Comparison of ENCODE assay signal across 21 mouse cellular contexts in genomic region chr11:105538421-105539210, GRCm38 (mm10). TPM values are rescaled to one million over a fixed set of nuclear protein-coding genes. Genes with fewer than 3 reads are reported as not detected.
A peak's percentile ranks its signal among the peaks of the same experiment; 100 is the strongest.
DNase-seq lines count a peak whose midpoint lies in the region; ATAC-seq and TF ChIP-seq lines count a peak whose summit lies in the region.
"Had no signal": no experiment of that assay in that cellular context is flagged by ENCODE, and none has a peak within 500 bp of the region (broad histone marks: within the 10 kb centered on the region; RNA-seq: fewer than 3 reads in every experiment).

No protein-coding gene starts in this region.

- H3K4me2 ChIP-seq in kidney, postnatal 0 days (ENCODE audit: low read length) = no peak overlapping the region
- H3K4me2 ChIP-seq: embryonic facial prominence, embryonic 13.5 days; forebrain, embryonic 12.5 days; heart, embryonic 13.5 days; hindbrain, embryonic 15.5 days had no signal

- no peak overlapping the region; the same call in 1 of the 2 replicates for H3K27ac ChIP-seq in kidney, postnatal 0 days
- H3K27ac ChIP-seq: embryonic facial prominence, embryonic 13.5 days; forebrain, embryonic 12.5 days; heart, adult 2 months; heart, embryonic 13.5 days; hindbrain, embryonic 15.5 days had no signal

- no peaks in the 10 kb centered on the region for H3K36me3 ChIP-seq in kidney, postnatal 0 days (ENCODE audit: insufficient read depth, low read length)
- H3K36me3 ChIP-seq: embryonic facial prominence, embryonic 13.5 days; forebrain, embryonic 12.5 days; heart, embryonic 13.5 days; hindbrain, embryonic 15.5 days had no signal

- no peak overlapping the region for H3K4me3 ChIP-seq in kidney, postnatal 0 days (replicated peaks; ENCODE audit: low read depth, low read length)
- H3K4me3 ChIP-seq: embryonic facial prominence, embryonic 13.5 days; forebrain, embryonic 12.5 days; heart, adult 2 months; heart, embryonic 13.5 days; hindbrain, embryonic 15.5 days had no signal

- no peak for TF ChIP-seq CTCF in kidney, postnatal 0 days (IDR thresholded peaks at IDR 0.05; ENCODE audit: low read depth)

- DNase-seq in kidney, adult 18-20 months = peak; percentile 80
- DNase-seq in kidney, adult 9 months = peak; percentile 94
- DNase-seq in kidney, postnatal 0 days (ENCODE audit: low spot score) = peak; percentile 37
- DNase-seq in kidney, postnatal 36 days = peak; percentile 80 to 92
- no peak for DNase-seq in heart, adult 9 months (ENCODE audit: low spot score in 2 of 2)
- no peak for DNase-seq in layer of hippocampus, adult 9-11 months
- no peak for DNase-seq in cerebellum, adult 18-20 months
- DNase-seq: adrenal gland, adult 2 months; adrenal gland, postnatal 36 days; cerebellum, adult 9-10 months; cerebellum, postnatal 25 days; forebrain, postnatal 0 days; gastrocnemius, postnatal 14 days; heart, adult 2 months; heart, postnatal 36 days had no signal

- H3K9me3 ChIP-seq in kidney, postnatal 0 days (replicated peaks; ENCODE audit: low read length) = no peaks in the 10 kb centered on the region
- H3K9me3 ChIP-seq: embryonic facial prominence, embryonic 13.5 days; forebrain, embryonic 12.5 days; heart, embryonic 13.5 days; hindbrain, embryonic 15.5 days had no signal

- 53% methylated on average over 7 of the region's 7 CpGs for WGBS in kidney, postnatal 0 days

- H3K27me3 ChIP-seq in kidney, postnatal 0 days (ENCODE audit: insufficient read depth, low read length) = no peaks in the 10 kb centered on the region
- H3K27me3 ChIP-seq: CH12.LX; embryonic facial prominence, embryonic 13.5 days; forebrain, embryonic 12.5 days; heart, embryonic 13.5 days; hindbrain, embryonic 15.5 days had no signal

- no peak overlapping the region for H3K9ac ChIP-seq in kidney, postnatal 0 days (ENCODE audit: low read depth, low read length)
- H3K9ac ChIP-seq: embryonic facial prominence, embryonic 13.5 days; forebrain, embryonic 12.5 days; forebrain, postnatal 0 days; heart, embryonic 13.5 days; hindbrain, embryonic 15.5 days had no signal

- no peaks in the 10 kb centered on the region for H3K4me1 ChIP-seq in kidney, postnatal 0 days (replicated peaks; ENCODE audit: insufficient read depth, low read length)
- H3K4me1 ChIP-seq: forebrain, embryonic 12.5 days; hindbrain, embryonic 15.5 days had no signal

- peak; percentile 86 for ATAC-seq in kidney, postnatal 0 days (replicated peaks; ENCODE audit: low FRiP score, low read depth)
- ATAC-seq in megakaryocyte, adult 5-6 weeks (ENCODE audit: poor library complexity, severe bottlenecking) = no peak
- ATAC-seq: forebrain, postnatal 0 days had no signal

RNA-seq across cellular contexts. Expression of gene Tanc2, which starts 51.2 kb away (rescaled TPM):
- 7.2 and 8.8 TPM in 2 replicates for polyA plus RNA-seq in kidney, postnatal 0 days (2015; fragmentation: Nextera tagmentation; extraction: Ambion mirVana)
- total RNA-seq in megakaryocyte, adult 5-6 weeks (2015) = 0.34 and 0.54 TPM in 2 replicates
- total RNA-seq in megakaryocyte, adult 5-6 weeks (2017) = 0.16 and 0.22 TPM in 2 replicates

Comparison
In these comparisons a context has a peak if more than half of its experiments do, and no peak if none do; other contexts are left out.
1. DNase-seq: peak in kidney, adult 18-20 months (single experiment), kidney, adult 9 months (single experiment), kidney, postnatal 0 days (single experiment) and kidney, postnatal 36 days (2 of 2); none in heart, adult 9 months (0 of 2), layer of hippocampus, adult 9-11 months (single experiment) and cerebellum, adult 18-20 months (0 of 2).